Mouse (Mus musculus) cortical plate, adult 2 months (tissue): ENCODE measurements at regions not wholly inside any gene's neighbourhood (a gene's known extent, or its start where the extent isn't known, plus 50 kb on each side); places are given as distances from the start of the nearest gene placed in this dataset.

Source experiments
- CTCF ChIP-seq: fragments of 200-500 bp; IDR thresholded peaks from 2 replicates; pipeline ENCODE4 v1.5.1; 2011; ENCODE audit warnings: mild to moderate bottlenecking, control low read depth, low read length; ENCODE audit not compliant: insufficient read depth; ENCODE audit errors: extremely low read depth
- POLR2A ChIP-seq: fragments of 200-500 bp; IDR thresholded peaks from 2 replicates; pipeline ENCODE4 v1.6.1; 2011; ENCODE audit warnings: mild to moderate bottlenecking, low read length, control low read depth; ENCODE audit not compliant: insufficient read depth; ENCODE audit errors: extremely low read depth

DNA sequence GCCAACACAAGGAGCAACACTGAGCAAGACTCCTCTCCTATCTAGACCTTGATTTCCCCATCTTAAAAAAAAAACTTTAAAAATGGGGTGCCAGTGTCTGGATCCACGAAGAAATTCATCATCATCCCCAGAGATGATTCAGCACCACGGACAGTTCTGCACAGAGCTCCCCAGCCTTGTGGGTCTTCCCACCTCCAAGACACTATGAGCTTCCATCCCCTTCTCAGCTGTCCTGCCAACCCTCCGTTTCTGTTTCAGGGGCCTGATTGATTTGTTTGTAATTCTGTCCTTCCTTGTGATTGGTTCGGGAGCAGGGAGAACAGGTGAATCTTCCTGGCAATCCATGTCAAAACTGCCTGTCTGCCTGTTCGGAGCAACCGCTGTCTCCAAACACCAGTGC, 253.3 kb downstream of the Gm26897 start:
- no peak for TF ChIP-seq CTCF
- TF ChIP-seq POLR2A = no peak
